Mouse (Mus musculus): ENCODE results near the gene Mrpl18.
A peak's percentile ranks its signal among the peaks of the same experiment; 100 is the strongest.
"Not testable (repeated sequence)": the region's sequence is repeated elsewhere in the genome, so short reads cannot be mapped to it uniquely, and the experiment has no call there.

The Mrpl18 gene

DNA sequence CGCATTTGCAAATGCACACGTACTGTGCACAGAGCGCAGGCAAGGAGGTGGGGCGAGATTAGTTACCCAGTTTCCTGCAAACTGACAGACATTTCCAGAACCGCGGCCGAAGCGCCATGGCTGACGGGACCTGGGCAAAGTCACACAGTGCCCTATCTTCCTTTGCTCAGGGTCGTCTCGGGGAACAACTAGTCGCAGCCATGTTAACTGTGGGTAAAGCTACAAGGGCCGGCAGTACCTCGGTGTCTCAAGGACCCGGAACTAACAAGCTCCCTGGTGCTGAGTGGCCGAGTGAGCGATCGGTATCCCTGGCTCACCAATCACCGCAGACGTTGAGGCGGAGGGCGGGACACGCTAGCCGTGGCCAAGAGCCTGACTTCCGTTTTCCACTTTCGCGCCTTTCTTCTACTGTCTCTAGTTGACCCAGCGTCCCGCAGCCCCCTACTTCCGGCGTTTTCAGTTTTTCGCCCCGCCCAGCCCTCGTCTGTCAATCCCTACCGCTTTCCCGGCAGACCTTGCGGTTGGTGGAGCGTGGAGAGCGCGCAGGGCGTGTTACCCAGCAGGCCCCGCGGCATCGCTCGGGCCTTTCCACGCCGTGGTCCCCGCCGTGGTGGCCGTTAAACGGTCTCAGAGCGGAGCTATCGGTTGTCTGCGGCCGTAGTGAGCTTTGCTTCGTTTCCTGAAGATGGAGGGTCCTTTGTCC, at the start of gene Mrpl18:
Gene Mrpl18 (minus strand): TSS at position 465 of the 703 bp plus-strand sequence.
- DNase-seq (ENCODE audit: low spot score): peak; percentile 98

DNA sequence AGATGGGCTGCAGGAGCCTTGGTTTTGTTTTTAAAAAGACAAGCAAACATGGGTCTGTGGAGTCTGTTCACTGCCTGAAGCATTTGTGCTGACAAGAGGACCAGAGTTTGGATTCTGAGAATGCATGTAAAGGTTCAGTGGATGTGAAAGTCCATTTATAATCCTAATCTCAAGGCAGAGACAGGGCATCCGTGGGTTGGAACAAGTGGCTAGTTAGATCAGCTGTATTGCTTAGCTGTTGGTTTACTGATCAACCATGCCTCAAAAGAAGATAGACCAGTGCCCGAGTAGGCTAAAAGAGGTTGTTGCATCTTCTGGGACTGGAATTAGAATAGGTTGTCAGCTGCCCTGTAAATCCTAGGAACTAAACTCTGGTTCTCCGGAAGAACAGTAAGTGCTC, 47.3 kb upstream of the Mrpl18 start:
- DNase-seq (ENCODE audit: low spot score): no peak

DNA sequence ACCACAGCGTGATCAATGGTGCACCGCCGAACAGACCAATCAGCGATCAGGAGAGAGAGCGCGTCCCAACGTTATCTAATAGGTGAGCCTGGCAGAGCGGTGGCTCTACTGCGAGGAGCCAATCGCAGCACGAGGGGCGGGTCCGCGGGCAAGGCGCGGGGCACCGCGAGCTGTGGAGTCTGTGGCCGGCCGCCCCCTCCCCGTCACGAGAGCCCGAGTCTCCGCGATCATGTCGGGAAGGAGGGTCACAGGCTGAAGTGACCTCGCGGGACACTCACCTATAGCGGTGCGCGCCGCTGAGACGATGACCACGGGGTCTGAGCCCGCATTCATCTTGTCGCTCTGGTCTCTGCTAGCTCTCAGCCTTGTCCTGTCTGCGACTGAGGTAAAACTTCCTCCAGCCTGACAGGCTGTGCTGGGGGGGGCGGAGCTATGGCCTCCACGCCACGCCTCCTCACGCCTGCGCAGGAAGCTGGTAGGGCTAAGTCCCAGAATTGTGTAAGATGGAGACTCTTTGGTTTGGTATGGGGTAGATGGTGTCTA, 44.3 kb upstream of the Mrpl18 start, which contains the start of gene Acat2:
Gene Acat2 (minus strand): TSS at position 417 of the 543 bp plus-strand sequence.
- peak; percentile 96 for DNase-seq (ENCODE audit: low spot score)

DNA sequence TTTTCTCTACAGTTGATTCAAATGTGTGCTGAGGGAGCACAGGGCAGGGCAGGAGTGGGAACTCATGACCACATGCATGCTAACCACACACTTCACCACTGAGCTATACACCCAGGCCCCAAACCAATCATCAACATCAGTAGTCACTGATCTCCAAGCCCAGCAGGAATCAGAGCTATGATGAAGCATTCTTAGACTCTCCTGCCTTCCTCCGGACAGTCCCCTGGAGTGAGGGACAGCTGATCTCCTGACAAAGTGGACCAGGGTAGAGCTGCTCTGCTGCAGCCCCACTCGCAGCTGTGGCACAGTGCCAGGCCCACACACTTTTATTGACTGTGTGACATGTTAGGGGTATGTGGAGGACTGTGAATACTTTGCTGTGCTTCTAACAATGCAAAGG, 43.2 kb upstream of the Mrpl18 start:
- not testable (repeated sequence) for DNase-seq (ENCODE audit: low spot score)

DNA sequence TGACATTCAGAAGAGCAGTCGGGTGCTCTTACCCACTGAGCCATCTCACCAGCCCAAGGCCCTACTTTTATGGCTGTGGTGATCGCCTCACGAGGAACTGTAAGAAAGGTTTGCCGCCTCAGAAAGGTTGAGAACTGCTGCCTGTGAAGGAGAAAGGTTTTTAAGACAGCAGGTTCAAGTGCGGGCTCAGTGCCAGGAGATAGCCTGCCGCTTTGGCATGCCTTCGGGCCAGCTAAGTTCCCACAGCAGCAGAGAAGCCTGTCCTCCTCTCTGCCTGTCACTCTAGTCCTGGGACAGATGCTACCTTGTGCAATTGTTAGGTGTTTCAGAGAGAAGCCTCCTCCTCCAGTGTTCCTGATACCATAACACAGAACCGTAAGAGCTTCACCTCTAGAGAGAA, 40.5 kb upstream of the Mrpl18 start:
- no peak for DNase-seq (ENCODE audit: low spot score)

DNA sequence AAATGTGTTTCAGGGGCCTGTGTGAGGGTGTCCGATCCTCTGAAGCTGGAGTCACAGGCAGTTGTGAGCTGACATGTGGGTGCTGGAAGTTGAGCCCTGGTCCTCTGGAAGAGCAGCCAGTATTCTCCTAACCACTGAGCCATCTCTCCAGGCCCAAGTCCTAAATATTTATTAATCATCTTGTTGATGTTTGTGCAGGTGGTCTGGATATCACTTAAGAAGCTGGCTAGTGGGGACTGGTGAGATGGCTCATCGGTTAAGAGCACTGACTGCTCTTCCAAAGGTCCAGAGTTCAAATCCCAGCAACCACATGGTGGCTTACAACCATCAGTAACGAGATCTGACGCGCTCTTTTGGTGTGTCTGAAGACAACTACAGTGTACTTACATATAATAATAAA, 33.5 kb upstream of the Mrpl18 start:
- no peak for DNase-seq (ENCODE audit: low spot score)

DNA sequence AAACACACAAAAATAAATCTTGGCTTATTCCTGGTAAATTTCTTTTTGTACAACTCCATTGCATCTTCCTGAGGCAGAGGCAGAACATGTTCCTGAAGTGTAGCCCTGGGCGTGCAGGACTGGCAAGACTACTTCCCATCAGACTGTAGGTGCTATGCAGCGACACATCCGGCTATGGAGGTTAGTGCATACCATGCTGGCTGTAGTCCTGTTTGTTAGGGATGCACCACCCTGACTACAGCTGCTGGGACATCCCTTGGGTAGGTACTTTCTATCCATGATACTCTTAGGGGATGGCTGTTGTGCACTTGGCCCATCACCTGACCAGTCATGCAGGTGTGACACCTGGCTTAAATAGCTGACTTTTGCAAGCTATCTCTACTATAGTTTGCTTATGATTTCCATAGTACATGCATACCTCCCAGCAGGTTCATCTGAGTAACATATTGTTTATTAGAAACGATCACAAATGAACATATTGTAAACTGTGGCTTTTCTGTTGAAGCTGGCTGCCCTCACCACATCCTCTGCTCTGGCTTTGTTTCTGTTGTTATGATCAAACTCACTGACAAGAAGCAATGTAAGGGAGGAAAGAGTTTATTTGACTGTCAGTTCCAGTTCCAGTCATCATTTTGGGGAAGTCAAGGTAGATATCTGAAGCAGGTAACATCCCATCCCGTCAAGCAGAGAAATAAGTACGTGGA, 26.5 kb upstream of the Mrpl18 start:
- no peak for DNase-seq (ENCODE audit: low spot score)

DNA sequence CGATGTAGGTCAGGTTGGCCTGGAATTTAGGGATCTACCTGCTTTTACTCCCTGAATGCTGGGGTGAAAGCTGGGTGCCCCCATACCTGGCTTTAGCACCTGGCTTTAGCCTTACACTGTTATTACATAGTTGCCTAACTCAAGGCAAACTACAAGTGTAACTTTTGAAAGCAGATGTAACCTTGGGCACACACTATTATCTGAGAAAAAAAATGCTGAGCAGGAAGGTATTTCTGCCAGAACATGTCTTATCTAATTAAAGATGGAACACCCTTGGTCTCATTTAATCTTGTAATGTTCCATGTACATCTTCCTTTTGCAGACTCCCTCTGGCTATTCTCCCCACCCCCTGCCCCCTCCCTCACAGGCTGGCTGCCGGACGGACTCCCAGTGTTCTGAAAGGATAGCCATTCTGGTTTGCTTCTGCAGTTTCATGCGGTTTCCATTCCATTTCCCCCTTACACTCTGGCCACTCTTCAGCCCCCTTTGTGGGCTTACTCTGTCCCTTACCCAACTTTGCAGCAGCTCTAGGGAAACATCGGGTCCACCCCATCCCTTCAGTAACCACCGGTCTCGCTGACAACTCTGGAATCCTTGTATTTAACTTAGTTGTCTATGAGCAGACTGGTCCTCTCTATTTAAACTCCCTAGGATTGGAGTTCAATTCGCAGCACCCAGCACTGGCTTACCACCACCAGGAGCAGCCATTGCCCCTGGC, 25.6 kb upstream of the Mrpl18 start:
- DNase-seq (ENCODE audit: low spot score): no peak

DNA sequence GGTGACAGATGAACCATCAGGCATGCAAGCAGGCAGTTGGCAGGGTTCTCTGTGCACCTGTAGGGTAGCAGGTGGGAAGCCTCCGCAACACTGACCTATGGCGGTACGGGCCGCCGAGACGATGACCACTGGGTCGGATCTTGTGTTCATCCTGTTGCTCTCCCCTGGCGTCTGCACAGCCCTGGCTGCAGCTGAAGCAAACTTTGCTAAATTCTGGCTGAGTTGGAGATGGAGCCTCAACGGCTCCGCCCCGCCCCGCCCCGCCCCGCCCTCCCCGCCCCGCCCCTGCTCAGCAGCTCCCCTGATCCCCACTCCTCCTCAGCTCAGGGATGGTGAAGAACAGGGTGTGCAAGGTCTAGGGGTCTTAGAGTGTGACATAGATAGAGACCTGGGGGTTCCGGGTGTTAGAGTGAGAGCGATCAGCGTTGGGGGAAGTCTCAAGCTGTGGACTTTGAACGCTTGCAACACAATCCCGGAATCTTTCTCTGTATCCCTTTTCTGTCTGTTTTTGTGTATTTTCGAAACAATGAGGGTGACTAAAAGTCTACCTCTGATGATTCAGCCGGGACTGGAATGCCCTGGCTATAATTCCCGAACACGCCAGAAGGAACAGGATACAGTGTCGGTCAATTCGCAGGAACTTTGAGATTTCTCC, 24.1 kb upstream of the Mrpl18 start, which contains the start of gene Acat3:
Gene Acat3 (minus strand): TSS at position 450 of the 655 bp plus-strand sequence.
- no peak for DNase-seq (ENCODE audit: low spot score)

DNA sequence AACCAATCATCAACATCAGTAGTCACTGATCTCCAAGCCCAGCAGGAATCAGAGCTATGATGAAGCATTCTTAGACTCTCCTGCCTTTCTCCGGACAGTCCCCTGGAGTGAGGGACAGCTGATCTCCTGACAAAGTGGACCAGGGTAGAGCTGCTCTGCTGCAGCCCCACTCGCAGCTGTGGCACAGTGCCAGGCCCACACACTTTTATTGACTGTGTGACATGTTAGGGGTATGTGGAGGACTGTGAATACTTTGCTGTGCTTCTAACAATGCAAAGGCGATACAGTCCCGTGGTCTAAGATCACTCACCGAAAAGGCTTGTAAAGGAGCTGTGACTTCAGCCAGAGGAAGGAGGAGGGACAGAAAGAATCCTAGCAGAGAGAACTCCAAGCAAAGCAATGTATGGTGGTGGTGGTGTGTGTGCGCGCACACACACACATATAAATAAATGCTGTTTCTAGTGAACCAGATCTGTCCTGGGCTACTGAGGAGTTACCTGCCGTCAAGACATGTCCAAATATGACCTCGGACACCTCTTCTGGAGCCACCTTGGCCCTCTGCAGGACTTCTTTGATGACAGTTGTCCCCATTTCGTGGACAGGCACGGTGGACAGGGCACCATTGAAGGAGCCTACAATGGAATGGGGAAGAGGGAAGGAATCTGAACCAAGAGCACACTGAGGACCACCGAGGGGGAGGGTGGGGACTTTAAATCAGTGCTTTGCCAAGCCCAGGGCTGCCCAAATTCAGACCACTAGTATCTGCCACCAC, 23.4 kb upstream of the Mrpl18 start:
- not testable (repeated sequence) for DNase-seq (ENCODE audit: low spot score)

DNA sequence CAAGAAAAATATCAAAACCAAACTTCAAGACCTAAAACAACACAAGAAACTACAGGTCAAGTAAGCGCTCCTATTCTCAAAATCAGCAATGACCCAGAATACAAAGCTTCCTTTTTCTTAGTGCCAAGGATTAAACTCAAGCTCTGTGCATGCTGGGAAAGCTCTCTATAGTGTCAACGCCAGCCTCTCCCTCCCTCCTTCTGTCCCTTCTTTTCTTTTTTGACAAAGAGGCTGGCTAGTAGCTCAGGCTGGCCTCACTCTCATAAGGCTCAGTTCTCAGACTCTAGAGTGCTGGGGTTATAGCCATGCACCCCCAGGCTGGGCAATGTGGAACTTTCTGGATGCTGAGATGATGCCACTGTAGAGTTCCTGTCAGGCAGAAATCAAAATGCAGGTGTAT, 21.9 kb upstream of the Mrpl18 start:
- DNase-seq (ENCODE audit: low spot score): no peak

DNA sequence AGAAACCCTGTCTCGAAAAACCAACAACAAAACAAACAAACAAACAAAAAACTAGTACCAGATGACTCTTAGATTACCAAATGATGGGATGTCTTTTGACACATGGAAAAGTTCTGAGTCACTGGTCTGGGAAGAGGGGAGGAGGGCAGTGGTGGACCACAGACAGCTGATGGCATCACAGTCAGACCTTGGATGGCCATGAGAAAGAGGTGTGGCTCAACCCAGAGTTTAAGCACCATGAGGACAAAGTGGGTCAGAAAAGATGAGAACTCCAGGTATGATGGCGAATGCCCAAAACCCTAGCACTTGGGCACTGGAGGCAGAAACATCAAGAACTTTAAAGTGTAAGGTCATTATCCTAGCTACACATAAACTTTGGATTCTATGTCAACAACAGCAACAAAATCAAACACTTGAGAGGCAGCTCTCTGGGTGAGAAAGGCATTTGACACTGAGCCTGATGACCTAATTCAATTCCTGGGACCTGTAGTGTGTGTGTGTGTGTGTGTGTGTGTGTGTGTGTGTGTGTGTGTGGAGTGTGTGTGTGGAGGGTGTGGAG, 21.3 kb upstream of the Mrpl18 start:
- DNase-seq (ENCODE audit: low spot score): no peak

DNA sequence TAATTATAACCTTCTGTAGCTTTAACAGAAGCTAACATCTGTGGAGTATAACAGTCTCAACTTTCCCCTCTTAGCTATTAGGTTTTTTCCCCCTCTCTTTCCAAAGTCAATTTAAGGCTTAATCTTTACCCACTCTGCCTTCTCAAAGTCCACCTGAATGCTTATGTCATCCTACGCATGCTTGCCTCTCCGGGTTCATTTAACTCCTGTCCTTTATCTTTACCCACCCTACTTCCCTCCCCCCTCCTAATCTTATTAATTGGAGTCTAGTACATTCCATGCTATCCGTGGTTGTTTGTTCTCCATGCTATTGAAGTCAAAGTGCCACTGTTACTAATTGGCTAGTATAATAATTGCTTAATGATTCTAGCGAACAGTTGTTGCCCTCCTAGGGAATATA, 19.6 kb upstream of the Mrpl18 start:
- DNase-seq (ENCODE audit: low spot score): no peak

DNA sequence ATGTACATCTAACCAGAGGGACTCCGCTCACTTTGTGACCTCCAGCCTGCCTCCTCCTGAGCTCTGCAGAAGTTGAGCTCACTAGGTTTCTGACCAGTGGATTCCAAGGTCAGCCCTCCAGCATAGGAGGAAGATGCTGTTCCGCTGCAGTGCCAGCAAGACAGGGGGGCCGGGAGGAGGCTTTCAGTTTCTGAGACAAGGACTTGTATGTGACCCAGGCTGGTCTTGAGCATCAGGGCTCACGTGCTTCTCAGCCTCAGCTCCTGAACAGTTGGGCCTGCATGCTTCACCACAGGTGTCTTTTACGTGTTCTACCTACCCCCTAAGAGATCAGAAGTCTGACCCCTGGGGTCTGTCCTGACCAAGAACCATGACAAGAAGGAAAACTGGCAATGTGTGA, 15.4 kb upstream of the Mrpl18 start:
- not testable (repeated sequence) for DNase-seq (ENCODE audit: low spot score)

DNA sequence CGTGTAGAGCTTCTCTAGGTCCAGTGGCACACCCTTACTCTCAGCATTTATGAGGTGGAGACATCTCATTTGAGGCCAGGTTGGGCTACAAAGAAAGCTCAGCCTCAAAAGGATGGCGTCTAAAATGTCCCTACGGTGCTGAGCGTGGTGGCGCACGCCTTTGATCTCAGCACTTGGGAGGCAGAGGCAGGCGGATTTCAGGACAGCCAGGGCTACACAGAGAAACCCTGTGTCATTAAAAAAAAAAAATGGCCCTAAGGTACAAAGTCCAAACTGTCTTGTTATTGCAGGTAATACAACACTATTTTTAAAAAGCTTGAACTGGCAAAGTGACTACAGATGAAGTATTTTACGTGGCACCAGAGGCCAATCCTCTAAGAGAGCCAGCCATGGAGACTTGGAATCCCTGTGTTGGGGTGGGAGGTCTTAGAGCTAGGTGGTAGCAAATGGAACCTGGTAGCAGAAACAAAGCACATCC, 9.6 kb upstream of the Mrpl18 start:
- DNase-seq (ENCODE audit: low spot score): no peak

DNA sequence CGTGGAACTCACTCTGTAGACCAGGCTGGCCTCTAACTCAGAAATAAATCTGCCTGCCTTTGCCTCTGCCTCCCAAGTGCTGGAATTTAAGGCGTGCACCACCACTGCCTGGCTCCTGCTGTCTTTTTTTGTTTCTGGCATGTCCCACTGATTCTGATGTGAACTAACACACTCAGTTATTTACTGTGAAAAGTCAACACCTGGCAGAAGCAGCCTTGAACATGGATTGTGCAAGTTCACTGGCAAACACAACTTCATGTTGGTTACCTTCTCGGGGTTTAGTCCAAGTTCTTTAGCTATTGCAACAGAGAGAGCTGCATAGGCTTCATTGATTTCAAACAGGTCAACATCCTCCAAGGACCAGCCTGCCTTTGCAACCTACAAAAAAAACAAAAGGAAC, 8.9 kb upstream of the Mrpl18 start:
- no peak for DNase-seq (ENCODE audit: low spot score)

DNA sequence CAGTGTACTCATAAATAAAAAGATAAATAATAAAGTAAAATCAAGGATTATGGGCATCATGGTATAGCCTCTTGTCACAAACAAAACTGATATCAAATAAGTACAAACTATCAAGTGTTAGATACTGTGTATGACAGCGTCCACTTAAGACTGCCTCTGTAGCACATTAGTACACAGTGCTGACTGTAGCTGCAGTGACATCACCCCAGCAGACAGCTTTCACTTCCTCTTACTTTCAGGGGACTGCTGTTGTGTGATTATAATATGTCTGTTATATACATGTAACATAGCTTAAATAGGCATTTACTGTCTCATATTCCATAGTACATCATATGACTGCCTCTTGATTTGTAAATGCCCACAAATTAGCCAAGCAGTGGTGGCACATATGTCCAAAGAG, 4.9 kb upstream of the Mrpl18 start:
- DNase-seq (ENCODE audit: low spot score): no peak

DNA sequence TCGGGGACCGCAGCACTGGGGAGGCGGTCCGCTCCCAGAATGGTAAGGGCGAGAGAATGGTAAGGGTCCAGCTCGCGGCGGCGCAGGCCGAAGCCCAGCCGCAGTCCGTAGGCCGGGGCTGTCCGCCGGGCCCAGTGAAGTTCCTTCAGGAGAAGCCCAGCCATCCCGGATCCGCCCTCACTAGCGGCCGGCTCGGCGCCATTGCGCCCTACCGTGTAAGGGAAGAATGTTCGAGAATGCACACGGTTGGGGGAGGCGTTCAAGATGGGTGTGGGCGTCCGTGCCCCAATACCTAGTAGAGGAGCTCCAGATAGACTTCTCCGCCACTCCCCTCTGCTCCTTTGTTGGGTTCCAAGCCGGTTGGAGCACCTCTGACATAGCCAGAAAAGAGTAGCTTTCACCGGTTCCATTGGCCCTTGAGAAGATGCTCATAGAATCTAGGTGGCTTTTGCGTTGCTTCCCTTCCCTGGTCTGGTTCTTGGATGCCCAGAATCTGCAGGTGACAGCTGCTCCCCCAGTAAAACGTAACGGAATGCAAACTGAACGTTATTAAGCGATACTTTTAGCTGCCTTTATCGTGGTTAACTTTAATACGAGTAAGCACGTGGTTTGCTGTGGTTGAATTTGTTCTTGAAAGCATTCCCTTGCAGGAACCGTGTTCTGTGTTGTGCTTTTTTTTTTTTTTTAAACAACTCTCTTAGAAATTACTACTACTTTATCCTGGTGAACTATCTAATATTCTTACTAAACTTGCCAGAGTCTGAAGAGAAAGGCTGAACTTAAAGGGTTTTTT, 639 bp upstream of the Mrpl18 start:
- peak; percentile 55 for DNase-seq (ENCODE audit: low spot score)

DNA sequence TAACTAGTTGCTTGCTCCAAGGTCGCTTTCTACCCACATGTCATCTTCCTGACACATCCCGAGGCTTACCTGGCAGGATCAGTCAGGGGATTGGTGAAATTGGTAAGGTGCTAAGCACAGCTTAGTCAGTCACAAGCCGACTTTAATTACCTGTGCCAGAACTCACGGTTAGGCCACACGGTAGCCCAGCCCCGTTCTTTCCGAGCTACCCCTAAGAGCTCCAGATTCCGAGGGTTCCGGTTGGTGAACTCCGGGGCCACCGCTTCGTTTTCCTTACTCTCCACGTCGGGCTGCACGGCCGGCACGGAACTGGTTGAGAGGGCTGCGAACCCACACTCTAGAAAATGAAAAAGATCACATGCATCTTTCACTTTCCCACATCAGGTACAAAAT, 661 bp downstream of the Mrpl18 start, which contains the start of gene Tcp1:
Gene Tcp1 (plus strand): TSS at position 214 of the 393 bp plus-strand sequence.
- DNase-seq (ENCODE audit: low spot score): no peak

DNA sequence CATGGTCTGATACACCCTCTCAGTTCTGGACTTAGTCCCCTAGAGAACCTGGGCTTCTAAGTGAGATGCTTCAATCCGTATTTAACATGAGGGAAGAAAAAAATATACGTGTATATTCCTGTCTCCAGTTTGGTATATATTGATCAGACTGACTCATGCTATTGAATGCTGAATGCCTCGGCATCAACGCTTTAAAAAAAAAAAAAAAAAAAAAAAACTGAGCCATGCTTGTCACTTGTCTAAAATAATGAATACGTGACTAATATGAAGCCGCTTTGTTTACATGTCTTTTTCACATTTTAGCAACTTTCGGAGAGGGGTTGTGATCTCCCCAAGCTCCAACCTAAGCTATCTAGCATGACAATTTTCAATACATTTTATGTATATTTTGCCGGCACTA, 5.8 kb downstream of the Mrpl18 start:
- DNase-seq (ENCODE audit: low spot score): no peak
